Mouse (Mus musculus) E14TG2a.4 (cell line): ENCODE results near the gene Snapin.
A peak's percentile ranks its signal among the peaks of the same experiment; 100 is the strongest.

Experiments used
- CTCF ChIP-seq: conservative IDR thresholded peaks from 2 replicates; pipeline ENCODE4 v1.5.1; 2014; ENCODE audit warnings: low read length
- NANOG ChIP-seq: IDR thresholded peaks from 2 replicates; pipeline ENCODE4 v1.6.1; 2014; ENCODE audit warnings: borderline replicate concordance, low read length, mixed read lengths
- POU5F1 ChIP-seq: IDR thresholded peaks from 2 replicates; pipeline ENCODE4 v1.6.1; 2014; ENCODE audit warnings: low read length, borderline replicate concordance

DNA sequence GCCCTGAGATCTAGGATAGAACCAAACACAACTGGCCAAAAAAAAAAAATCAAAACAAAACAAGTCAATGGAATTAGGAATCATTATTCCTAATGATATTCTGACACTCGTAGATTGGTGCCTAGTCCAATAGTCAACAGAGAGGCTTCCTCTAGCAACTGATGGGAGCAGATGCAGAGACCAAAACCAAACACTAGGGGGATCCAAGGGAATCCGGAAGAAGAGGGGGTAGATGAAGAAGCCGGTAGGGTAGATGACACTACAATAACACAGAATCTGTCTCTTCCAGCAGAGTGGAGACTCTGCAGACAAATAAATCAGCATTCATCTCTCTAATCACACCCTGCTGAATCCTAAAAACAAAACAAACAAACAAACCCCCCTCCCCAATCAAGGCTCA is 18.6 kb downstream of the Snapin start:
- TF ChIP-seq CTCF (peak; percentile 84), NANOG (no peak), POU5F1 (no peak)
